Mouse (Mus musculus): ENCODE measurements around the gene Cnnm4.

- no peak for TF ChIP-seq CTCF (IDR thresholded peaks at IDR 0.05; ENCODE audit: low read depth, low read length)
- no peak for TF ChIP-seq GATA1 (IDR thresholded peaks at IDR 0.05; ENCODE audit: borderline replicate concordance, low read length)
- no peak for TF ChIP-seq TAL1 (conservative IDR thresholded peaks at IDR 0.05; ENCODE audit: low read depth, low read length)
Observed at GRCm38 (mm10) chr1:36549491-36549890, 78.1 kb downstream of the Cnnm4 start.

All from G1E (cell line).